Mouse (Mus musculus) central nervous system, embryonic 11.5 days (tissue): ENCODE data around the gene Erich4. TPM values are rescaled to one million over a fixed set of nuclear protein-coding genes. Genes with fewer than 3 reads are reported as not detected.

Source experiments
- polyA plus RNA-seq: library from polyadenylated mRNA; depleted of rRNA; stranded (reverse); fragments of >200 nt; gene quantifications from 2 replicates; pipeline ENCODE4 v1.2.3, GENCODE M21; 2012; rRNA removed

The Erich4 gene
- polyA plus RNA-seq, result not detected in 2 replicates

DNA sequence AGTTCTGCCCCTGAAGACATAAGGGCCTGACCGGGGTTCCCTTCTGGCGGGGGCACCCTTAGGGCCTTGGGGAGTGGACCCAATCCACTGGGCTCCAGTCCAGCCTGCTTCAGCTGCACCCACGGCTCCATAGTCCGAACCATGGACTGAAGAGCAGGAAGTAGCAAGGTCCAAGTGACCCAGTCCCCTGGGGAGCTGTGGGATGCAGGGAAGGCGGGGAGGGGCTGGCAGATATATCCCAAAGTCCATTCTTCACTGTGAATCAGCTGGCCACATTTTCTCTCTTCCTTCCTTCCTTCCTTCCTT is at the start of gene Erich4:
Gene Erich4, minus strand, starts transcription at position 187 of the 306 bp plus-strand sequence.

DNA sequence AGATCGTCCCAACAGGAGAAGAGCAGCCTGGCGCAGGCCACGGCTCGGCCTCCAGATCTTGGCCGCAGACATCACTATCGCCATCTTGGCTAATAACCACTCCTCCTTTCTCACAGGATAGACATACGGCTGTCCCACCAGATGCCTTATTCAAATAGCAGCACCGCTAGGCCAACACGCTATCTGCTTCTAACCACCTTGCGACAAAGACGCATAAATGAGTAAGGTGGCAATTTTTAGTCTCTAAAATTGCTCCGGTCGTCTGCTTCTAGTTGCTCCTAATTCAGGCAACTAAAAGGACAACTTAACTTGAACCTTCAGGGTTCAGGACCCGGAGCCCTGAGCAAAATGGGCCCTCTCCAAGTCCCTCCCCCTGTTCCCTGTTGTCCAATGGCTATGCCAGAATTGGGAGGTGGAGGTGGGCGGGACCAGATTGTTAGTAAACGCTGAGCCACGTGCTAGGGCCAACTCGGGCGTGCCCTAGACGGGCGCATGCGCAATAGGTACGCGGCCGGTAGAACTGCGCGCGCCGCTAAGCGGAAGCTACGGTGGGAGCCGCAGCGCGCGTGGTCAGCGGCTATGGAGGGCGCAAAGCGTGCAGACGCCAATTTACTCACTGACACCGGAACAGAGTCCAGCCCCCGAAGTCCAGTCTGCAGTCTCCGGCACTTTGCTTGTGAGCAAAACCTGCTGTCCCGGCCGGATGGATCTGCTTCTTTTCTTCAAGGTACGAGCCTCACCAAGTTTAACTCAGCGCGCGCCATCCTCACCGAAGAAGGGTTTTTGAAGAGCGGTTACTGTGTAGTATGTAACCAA is 43.2 kb upstream of the Erich4 start, which contains the start of the genes Bckdha and Exosc5:
Gene Bckdha, minus strand, starts transcription at position 325 of the 816 bp plus-strand sequence.
Gene Exosc5, plus strand, starts transcription at position 508 of the 816 bp plus-strand sequence.

GRCm38 (mm10) chr7:25626509-25627430 is 11.1 kb upstream of the Erich4 start, which contains the start of gene B3gnt8:
Gene B3gnt8 (plus strand): TSS chr7:25626654.

GRCm38 (mm10) chr7:25618865-25619721 is 3.4 kb upstream of the Erich4 start, which contains the start of gene Dmac2:
Gene Dmac2 (plus strand): TSS chr7:25619414.

Other genes starting within 250 kb of the Erich4 start
- not detected in 2 replicates for gene Cnfn, start 246.2 kb downstream of the Erich4 start, polyA plus RNA-seq
- 4.6 and 7.7 TPM in 2 replicates for gene Lipe, start 217.2 kb downstream of the Erich4 start, polyA plus RNA-seq
- not detected in 2 replicates for gene Cxcl17, start 203.0 kb downstream of the Erich4 start, polyA plus RNA-seq
- gene Ceacam1, start 138.3 kb downstream of the Erich4 start, polyA plus RNA-seq, result 0.61 and 1.2 TPM in 2 replicates
- gene Ceacam2, start 76.0 kb downstream of the Erich4 start, polyA plus RNA-seq, result not detected in 2 replicates
- 22.3 and 31.2 TPM in 2 replicates for gene Dmac2, start 3.5 kb upstream of the Erich4 start, polyA plus RNA-seq
- 1.4 and 1.6 TPM in 2 replicates for gene B3gnt8, start 10.8 kb upstream of the Erich4 start, polyA plus RNA-seq
- gene Bckdha, start 43.1 kb upstream of the Erich4 start, polyA plus RNA-seq, result 31.3 and 48.1 TPM in 2 replicates
- gene Exosc5, start 43.3 kb upstream of the Erich4 start, polyA plus RNA-seq, result 45.5 and 45.7 TPM in 2 replicates
- 0.52 and 0.74 TPM in 2 replicates for gene Tmem91, start 59.3 kb upstream of the Erich4 start, polyA plus RNA-seq
- gene B9d2, start 64.9 kb upstream of the Erich4 start, polyA plus RNA-seq, result 21.3 and 30.0 TPM in 2 replicates
- gene Tgfb1, start 71.1 kb upstream of the Erich4 start, polyA plus RNA-seq, result 5.5 and 8.6 TPM in 2 replicates
- 66.6 and 84.8 TPM in 2 replicates for gene Ccdc97, start 103.2 kb upstream of the Erich4 start, polyA plus RNA-seq
- 80.8 and 115 TPM in 2 replicates for gene Hnrnpul1, start 138.9 kb upstream of the Erich4 start, polyA plus RNA-seq
- gene Axl, start 172.8 kb upstream of the Erich4 start, polyA plus RNA-seq, result 22.3 and 32.5 TPM in 2 replicates
- gene Cyp2s1, start 201.0 kb upstream of the Erich4 start, polyA plus RNA-seq, result 0.71 and 3.9 TPM in 2 replicates